Mouse (Mus musculus) forebrain, embryonic 11.5 days (tissue): ENCODE data around the gene Lin7a. TPM values are rescaled to one million over a fixed set of nuclear protein-coding genes. Genes with fewer than 3 reads are reported as not detected.

Experiments used
- ATAC-seq: fragments of 200-750 bp; cut with Nextera tagmentation; replicated peaks from 2 replicates; pipeline ENCODE4 v1.8.0; 2017; ENCODE audit warnings: moderate TSS enrichment; ENCODE audit not compliant: low FRiP score
- DNase-seq: peaks from one replicate; pipeline ENCODE4 v3.0.0-alpha.2; 2017; ENCODE audit warnings: low spot score
- H3K27ac ChIP-seq: fragments of 300-500 bp; sonication (generic); 2 replicates; pipeline ENCODE4 v1.5.1; 2014; ENCODE audit warnings: low read depth, low read length
- H3K27me3 ChIP-seq: fragments of 300-500 bp; sonication (generic); 2 replicates; pipeline ENCODE4 v1.6.1; 2014; ENCODE audit warnings: mild to moderate bottlenecking, low read length, mixed read lengths; ENCODE audit not compliant: control insufficient read depth, insufficient read depth
- H3K36me3 ChIP-seq: fragments of 300-500 bp; sonication (generic); 2 replicates; pipeline ENCODE4 v1.6.1; 2014; ENCODE audit warnings: mild to moderate bottlenecking, low read length, moderate library complexity, mixed read lengths; ENCODE audit not compliant: control insufficient read depth, insufficient read depth
- H3K4me1 ChIP-seq: fragments of 300-500 bp; sonication (generic); replicated peaks from 2 replicates; pipeline ENCODE4 v1.6.1; 2014; ENCODE audit warnings: low read length, mixed read lengths; ENCODE audit not compliant: control insufficient read depth, insufficient read depth
- H3K4me2 ChIP-seq: fragments of 300-500 bp; sonication (generic); 2 replicates; pipeline ENCODE4 v1.6.1; 2014; ENCODE audit warnings: low read depth, mild to moderate bottlenecking, low read length, moderate library complexity, mixed read lengths; ENCODE audit not compliant: severe bottlenecking
- H3K4me3 ChIP-seq: fragments of 300-500 bp; sonication (generic); 2 replicates; pipeline ENCODE4 v1.5.1; 2014; ENCODE audit warnings: low read depth, low read length
- H3K9ac ChIP-seq: fragments of 300-500 bp; sonication (generic); 2 replicates; pipeline ENCODE4 v1.6.1; 2014; ENCODE audit warnings: low read length
- H3K9me3 ChIP-seq: fragments of 300-500 bp; sonication (generic); 2 replicates; pipeline ENCODE4 v1.6.1; 2016; ENCODE audit warnings: low read length, mixed read lengths; ENCODE audit not compliant: control insufficient read depth
- WGBS: fragments of 180-500 bp; shearing (Covaris S2); extraction: QIAGEN DNeasy Blood & Tissue Kit; methylation state at CpG from one replicate; pipeline ENCODE4 v1.1.7; 2014; 5-methylcytosine and 5-hydroxymethylcytosine counted together
- polyA plus RNA-seq: library from polyadenylated mRNA; unstranded; fragments of >200 nt; fragmentation: Nextera tagmentation; extraction: Ambion mirVana; gene quantifications from 2 replicates; pipeline ENCODE4 v1.2.1, GENCODE M21; 2014

Lin7a gene
- polyA plus RNA-seq, 1 experiment from 2014 or later, result 3.6 TPM

DNA sequence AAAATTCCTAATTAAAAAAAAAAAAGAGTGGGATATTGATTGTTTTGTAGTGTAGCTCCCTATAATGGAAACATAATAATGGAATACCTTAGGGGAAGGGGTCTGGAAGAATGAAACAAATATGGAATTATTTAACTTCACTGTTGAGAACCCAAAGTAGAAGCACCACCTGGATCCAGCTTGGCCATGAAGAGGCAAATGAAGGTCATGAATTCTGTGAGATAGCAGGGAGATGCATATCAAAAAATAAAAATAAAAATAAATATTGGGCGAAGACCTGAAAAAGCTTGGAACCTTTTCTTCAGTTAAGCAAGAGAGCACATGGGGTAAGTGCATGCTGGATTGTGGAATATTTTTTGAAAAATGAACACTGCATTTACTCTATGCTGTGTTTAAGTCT lies 43.6 kb upstream of the Lin7a start:
- no peak overlapping the region for H3K4me2 ChIP-seq
- no peaks in the 10 kb centered on the region for H3K27me3 ChIP-seq
- DNase-seq (no peak), ATAC-seq (no peak)
- 93% methylated on average over 1 of the region's 1 CpGs for WGBS
- no peaks in the 10 kb centered on the region for H3K4me1 ChIP-seq
- no peak overlapping the region for H3K9ac ChIP-seq
- H3K9me3 ChIP-seq, result no peaks in the 10 kb centered on the region
- H3K4me3 ChIP-seq, result no peak overlapping the region
- H3K27ac ChIP-seq, result no peak overlapping the region
- no peaks in the 10 kb centered on the region for H3K36me3 ChIP-seq

DNA sequence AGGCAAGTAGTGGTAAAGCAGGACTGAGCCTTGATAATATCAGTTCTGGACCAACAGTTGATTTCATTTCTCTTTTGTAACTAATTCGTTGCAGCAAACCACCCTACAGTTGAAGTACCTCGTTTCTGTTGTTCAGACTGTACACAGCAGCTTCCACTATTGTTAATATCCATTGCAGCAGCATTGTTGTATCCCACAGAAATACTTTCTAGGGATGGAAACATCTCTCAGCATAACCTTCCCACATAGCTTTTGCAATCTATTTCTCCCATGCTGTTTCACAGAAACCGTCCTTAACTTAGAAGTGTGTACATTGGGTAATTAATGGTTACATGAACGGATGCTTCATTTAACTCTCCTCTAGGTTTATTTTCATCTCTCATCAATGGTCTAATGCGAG lies 42.7 kb upstream of the Lin7a start:
- H3K4me3 ChIP-seq, result no peak overlapping the region
- no peak overlapping the region for H3K4me2 ChIP-seq
- no peaks in the 10 kb centered on the region for H3K9me3 ChIP-seq
- no peaks in the 10 kb centered on the region for H3K4me1 ChIP-seq
- WGBS, result 87% methylated on average over 5 of the region's 5 CpGs
- no peaks in the 10 kb centered on the region for H3K27me3 ChIP-seq
- no peak for DNase-seq
- ATAC-seq, result no peak
- no peak overlapping the region for H3K9ac ChIP-seq
- no peaks in the 10 kb centered on the region for H3K36me3 ChIP-seq
- no peak overlapping the region for H3K27ac ChIP-seq

DNA sequence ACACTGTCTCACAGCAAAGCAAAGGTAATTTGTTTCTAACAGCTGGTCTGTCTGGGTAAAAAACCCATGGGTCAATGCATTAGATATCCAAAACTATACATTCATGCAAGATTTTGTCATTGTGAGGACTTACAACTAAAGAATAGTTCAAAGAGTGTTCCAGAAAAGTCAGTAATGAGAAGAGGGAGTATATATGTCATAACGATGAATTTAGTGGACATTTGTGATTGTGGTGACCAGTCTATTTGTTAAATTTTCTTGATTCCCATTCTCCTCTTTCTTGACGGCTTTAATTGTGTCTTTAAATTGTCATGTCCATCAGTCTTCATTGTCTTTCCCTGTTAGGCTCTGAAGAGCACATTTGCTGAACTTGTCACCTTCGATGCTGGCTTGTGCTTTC lies 42.1 kb upstream of the Lin7a start:
- H3K27ac ChIP-seq, result no peak overlapping the region
- no peak for DNase-seq
- 79% methylated on average over 3 of the region's 3 CpGs for WGBS

DNA sequence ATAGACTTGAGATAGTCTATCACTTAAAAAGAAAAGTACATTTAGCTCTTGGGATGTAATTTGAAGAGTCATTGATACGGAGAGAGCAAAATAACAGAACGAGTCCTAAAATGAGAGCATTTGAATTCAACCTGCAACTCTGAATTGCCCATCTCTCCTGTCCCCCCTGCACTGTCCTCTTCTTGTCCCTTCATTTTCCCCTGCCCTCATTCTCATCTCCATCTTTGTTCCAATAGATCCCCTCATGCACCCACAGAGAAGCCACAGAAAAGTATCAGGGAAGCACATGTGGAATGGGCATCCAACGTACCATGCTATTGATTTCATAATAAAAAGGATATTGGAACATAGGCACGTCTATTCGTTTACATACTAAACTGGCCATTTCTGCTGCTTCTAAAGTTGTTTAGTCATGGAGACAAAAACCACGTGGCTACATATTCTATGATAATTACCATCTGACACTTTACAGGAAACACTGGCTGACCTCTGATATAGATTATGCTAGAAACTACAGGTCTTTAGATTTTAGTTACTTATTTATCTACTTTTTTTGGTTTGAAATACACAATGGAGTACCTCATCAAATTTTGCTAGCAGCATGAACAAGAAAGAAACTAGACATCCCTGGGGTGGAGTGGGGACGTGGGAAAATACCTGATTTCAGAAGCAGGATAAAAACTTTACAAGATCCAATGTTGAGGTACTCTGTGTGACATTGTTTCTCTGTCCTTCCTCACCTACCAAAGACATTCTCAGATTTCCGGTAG lies 41.2 kb upstream of the Lin7a start:
- no peaks in the 10 kb centered on the region for H3K9me3 ChIP-seq
- H3K27ac ChIP-seq, result no peak overlapping the region
- no peak overlapping the region for H3K4me2 ChIP-seq
- H3K4me3 ChIP-seq, result no peak overlapping the region
- H3K9ac ChIP-seq, result no peak overlapping the region
- no peaks in the 10 kb centered on the region for H3K27me3 ChIP-seq
- H3K4me1 ChIP-seq, result no peaks in the 10 kb centered on the region
- H3K36me3 ChIP-seq, result no peaks in the 10 kb centered on the region
- ATAC-seq (no peak), DNase-seq (no peak)
- WGBS, result 85% methylated on average over 8 of the region's 8 CpGs

More for the DNA sequence above, 42.1 kb upstream of the Lin7a start:
- H3K36me3 ChIP-seq, result no peaks in the 10 kb centered on the region
- H3K4me1 ChIP-seq, result no peaks in the 10 kb centered on the region
- H3K9me3 ChIP-seq, result no peaks in the 10 kb centered on the region
- no peak for ATAC-seq
- H3K4me2 ChIP-seq, result no peak overlapping the region
- no peak overlapping the region for H3K9ac ChIP-seq
- H3K27me3 ChIP-seq, result no peaks in the 10 kb centered on the region
- no peak overlapping the region for H3K4me3 ChIP-seq

DNA sequence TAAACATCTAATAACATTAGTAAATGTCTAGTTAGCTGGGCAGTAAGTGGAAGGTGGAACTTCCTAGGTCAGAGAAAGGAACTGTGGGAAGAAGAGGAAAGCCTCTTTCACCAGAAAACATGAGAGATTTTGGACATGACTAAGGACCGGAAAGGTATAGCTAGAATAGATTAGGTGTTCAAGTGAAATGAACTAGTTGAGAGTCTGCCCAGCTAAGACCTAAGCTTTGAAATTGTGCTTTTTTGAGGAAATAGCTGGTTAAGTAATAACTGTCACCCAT lies 40.7 kb upstream of the Lin7a start:
- H3K36me3 ChIP-seq, result no peaks in the 10 kb centered on the region
- ATAC-seq (no peak), DNase-seq (no peak)
- H3K4me2 ChIP-seq, result no peak overlapping the region
- H3K9me3 ChIP-seq, result no peaks in the 10 kb centered on the region
- WGBS, result 97% methylated on average over 1 of the region's 1 CpGs
- no peak overlapping the region for H3K4me3 ChIP-seq
- no peaks in the 10 kb centered on the region for H3K4me1 ChIP-seq
- no peak overlapping the region for H3K9ac ChIP-seq
- H3K27me3 ChIP-seq, result no peaks in the 10 kb centered on the region
- no peak overlapping the region for H3K27ac ChIP-seq

DNA sequence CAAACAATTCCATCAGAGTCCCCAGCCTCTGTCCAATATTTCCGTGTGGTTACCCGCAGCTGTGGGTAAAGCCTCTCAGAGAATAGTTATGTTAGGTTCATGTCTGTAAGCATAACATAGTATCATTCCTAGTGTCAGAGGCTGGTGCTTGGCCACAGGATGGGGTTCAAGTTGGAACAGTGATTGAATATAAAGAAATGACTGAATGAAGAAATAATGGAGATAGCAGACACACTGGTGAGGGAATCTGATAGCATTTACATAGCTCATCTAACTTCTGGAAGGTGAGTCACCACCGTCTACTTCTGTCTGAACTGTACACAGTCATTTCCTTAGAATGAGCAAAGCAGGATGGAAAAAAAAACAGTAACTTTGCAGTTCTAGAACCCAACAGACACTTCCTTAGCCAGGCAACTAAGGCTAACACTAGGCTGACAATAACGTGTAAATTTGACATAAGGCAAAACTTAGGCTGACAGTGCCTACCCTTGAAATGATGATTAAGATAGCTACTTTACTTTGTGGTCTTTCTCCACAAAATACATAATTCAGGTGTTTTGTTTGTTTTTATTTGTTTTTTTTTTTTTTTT lies 40.0 kb upstream of the Lin7a start:
- no peak for ATAC-seq
- no peaks in the 10 kb centered on the region for H3K36me3 ChIP-seq
- H3K4me3 ChIP-seq, result no peak overlapping the region
- no peak for DNase-seq
- no peaks in the 10 kb centered on the region for H3K4me1 ChIP-seq
- no peaks in the 10 kb centered on the region for H3K9me3 ChIP-seq
- no peak overlapping the region for H3K4me2 ChIP-seq
- no peak overlapping the region for H3K9ac ChIP-seq
- H3K27ac ChIP-seq, result no peak overlapping the region
- WGBS, result 89% methylated on average over 4 of the region's 4 CpGs
- no peaks in the 10 kb centered on the region for H3K27me3 ChIP-seq

DNA sequence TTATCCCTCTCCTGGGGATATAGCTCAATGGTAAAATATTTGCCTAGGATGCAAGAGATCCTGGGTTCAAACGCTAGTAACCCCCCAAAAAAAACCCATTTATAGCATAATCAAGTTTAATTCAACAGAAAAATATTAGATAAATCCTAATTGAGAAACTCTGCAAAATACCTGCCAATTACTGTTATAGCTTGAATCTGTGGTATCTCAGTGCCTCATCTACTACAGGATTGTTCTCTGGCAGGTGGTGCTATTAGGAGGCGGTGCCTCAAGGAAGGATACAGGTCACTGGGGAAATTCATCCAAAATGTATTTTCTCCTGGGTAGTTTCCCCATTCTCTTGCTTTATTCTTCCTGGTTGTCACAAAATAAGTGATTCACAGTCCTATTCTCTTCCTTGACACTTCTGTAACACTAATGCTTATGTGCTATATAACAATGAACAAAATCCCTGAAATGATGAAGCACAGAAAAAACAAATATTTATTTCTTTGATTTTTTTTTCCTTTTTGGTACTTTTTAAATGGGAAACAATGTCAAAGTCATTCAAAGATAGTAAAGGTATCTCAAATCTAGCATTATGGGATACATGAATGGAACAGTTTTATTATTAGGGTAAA lies 38.9 kb upstream of the Lin7a start:
- H3K4me2 ChIP-seq, result no peak overlapping the region
- no peak overlapping the region for H3K4me3 ChIP-seq
- H3K4me1 ChIP-seq, result no peaks in the 10 kb centered on the region
- no peaks in the 10 kb centered on the region for H3K9me3 ChIP-seq
- no peak for DNase-seq
- H3K27ac ChIP-seq, result no peak overlapping the region
- ATAC-seq, result no peak
- no peaks in the 10 kb centered on the region for H3K36me3 ChIP-seq
- 88% methylated on average over 2 of the region's 2 CpGs for WGBS
- no peak overlapping the region for H3K9ac ChIP-seq
- no peaks in the 10 kb centered on the region for H3K27me3 ChIP-seq

DNA sequence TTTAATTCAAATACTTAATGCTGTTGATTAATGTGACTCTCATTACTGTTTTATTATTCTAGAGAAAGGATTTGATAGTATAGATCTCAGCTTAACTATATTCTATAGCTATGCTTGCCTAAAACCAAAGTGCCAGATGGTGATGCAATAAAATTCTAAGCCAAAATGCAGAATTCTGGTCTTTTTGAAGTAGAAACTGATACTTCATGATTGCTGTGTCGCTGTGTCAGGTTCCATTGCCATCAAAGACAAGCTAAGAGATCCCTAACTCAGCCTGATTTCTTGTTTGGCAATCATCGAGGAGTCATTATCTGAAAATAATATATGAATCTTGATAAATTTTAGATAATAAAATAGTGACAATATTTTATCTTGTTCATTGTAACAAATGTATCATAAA lies 38.3 kb upstream of the Lin7a start:
- Histone ChIP-seq H3K9ac (no peak overlapping the region), H3K27ac (no peak overlapping the region), H3K4me1 (no peaks in the 10 kb centered on the region), H3K36me3 (no peaks in the 10 kb centered on the region), H3K9me3 (no peaks in the 10 kb centered on the region), H3K27me3 (no peaks in the 10 kb centered on the region), H3K4me3 (no peak overlapping the region), H3K4me2 (no peak overlapping the region)
- no peak for ATAC-seq
- DNase-seq, result no peak
- 93% methylated on average over 2 of the region's 2 CpGs for WGBS

DNA sequence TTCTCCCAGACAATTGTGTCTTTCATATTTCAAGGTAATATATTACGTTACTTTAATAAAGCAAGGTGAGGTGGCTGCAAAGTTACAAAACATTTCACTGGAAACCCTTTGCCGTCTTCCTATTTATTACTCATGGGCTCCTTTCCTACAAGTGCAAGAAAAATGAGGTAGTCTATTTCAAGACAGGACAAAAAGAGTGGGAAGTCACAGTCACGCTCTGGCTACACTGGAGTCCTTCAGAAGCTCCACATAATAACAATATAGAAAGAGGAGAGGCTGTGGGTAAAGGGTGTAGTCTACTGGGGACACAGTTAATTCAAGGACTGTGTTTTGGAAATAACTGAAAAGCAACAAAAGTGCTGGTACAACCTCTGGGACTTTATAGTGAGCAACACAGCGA lies 37.7 kb upstream of the Lin7a start:
- ATAC-seq (no peak), DNase-seq (no peak)
- Histone ChIP-seq H3K4me2 (no peak overlapping the region), H3K4me1 (no peaks in the 10 kb centered on the region), H3K9ac (no peak overlapping the region), H3K27me3 (no peaks in the 10 kb centered on the region), H3K36me3 (no peaks in the 10 kb centered on the region), H3K27ac (no peak overlapping the region), H3K9me3 (no peaks in the 10 kb centered on the region), H3K4me3 (no peak overlapping the region)
- 88% methylated on average over 4 of the region's 4 CpGs for WGBS
